Mouse (Mus musculus) B cell, adult 67 days (primary cell): Measurements from ENCODE around the gene Lrfn4. TPM values are rescaled to one million over a fixed set of nuclear protein-coding genes. Genes with fewer than 3 reads are reported as not detected.

Source experiments
- total RNA-seq, 2 experiments: library from RNA; stranded (reverse); gene quantifications; 4 replicates each; pipeline ENCODE4 v1.2.4; 2023

Lrfn4 gene
- total RNA-seq: under 1 TPM; 0.17 to 0.30 TPM

DNA sequence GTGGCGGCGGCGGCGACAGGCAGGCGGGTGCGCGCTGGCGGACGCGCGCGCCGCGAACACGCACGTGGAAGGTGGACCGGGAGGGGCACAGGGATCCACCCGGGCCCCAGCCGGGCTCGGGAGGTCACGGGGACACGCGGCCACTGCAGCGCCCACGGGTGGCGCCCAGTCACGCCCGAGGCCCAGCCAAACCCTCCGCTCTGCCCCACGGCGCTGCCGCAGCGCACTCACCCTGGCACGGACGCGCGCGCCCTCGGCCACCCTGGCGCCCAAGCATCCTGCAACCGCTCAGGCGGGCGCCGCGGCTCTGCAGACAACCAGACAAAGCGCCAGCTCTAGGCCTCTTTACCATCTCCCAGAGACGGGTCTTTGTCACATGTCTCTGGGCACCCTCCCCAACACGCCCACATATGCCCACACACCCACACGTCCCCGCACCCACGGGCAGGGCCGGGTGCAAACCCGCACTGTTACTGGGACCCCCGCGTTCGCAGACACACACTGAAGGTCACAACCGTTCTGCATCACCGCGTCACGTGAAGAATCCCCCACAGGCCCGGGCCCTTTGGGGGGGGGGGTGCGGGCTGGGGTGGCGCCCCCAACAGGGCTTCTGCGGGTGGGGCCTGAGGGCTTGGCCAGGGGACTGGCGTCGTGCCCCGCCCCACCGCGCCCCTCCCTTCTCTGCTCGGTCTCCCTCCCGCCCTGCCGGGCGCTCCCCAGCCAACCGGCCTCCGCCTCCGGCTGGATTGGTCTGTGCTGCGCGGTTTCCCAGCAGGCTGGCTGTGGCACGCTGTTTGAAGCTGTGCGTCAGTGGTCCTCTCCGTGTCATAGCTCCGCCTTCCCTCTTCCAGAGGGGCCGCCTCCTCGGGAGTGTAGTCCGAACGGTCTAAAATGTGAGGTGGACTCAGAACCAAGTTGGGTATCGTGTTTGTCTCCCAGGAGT lies at the start of gene Lrfn4:
TSS of gene Lrfn4 (minus strand) at position 517 of the 943 bp plus-strand sequence.

GRCm38 (mm10) chr19:4625179-4625828 lies 9.8 kb upstream of the Lrfn4 start, which contains the start of gene Rce1:
Gene Rce1 (minus strand): TSS chr19:4625641.

Other genes with a start within 250 kb of the Lrfn4 start
- gene Kdm2a, start 217.4 kb downstream of the Lrfn4 start, total RNA-seq: 100 to 1,000 TPM; 257 to 283 TPM
- gene Rhod, start 176.2 kb downstream of the Lrfn4 start, total RNA-seq: not detected
- under 1 TPM in 1 of 2 experiments, not detected in 1; 0.15 TPM for gene Syt12, start 138.2 kb downstream of the Lrfn4 start, total RNA-seq
- gene 2010003K11Rik, start 117.1 kb downstream of the Lrfn4 start, total RNA-seq: not detected
- 1 to 10 TPM; 2.3 to 5.5 TPM for gene Pcx, start 105.2 kb downstream of the Lrfn4 start, total RNA-seq
- gene Rce1, start 10.0 kb upstream of the Lrfn4 start, total RNA-seq: 10 to 100 TPM; 53.8 to 58.0 TPM
- not detected for gene Gm960, start 83.0 kb upstream of the Lrfn4 start, total RNA-seq
- gene Sptbn2, start 95.5 kb upstream of the Lrfn4 start, total RNA-seq: not detected
- 10 to 100 TPM; 27.3 to 27.7 TPM for gene Rbm4b, start 140.8 kb upstream of the Lrfn4 start, total RNA-seq
- gene Rbm4, start 178.2 kb upstream of the Lrfn4 start, total RNA-seq: 10 to 100 TPM; 69.7 to 74.8 TPM
- gene Gm21992, start 195.9 kb upstream of the Lrfn4 start, total RNA-seq: 10 to 100 TPM; 36.7 to 45.2 TPM
- 10 to 100 TPM; 63.8 to 98.1 TPM for gene Rbm14, start 196.0 kb upstream of the Lrfn4 start, total RNA-seq
- gene Ccs, start 223.7 kb upstream of the Lrfn4 start, total RNA-seq: 10 to 100 TPM; 23.0 to 24.4 TPM
- gene Ccdc87, start 223.7 kb upstream of the Lrfn4 start, total RNA-seq: not detected
- gene Ctsf, start 239.5 kb upstream of the Lrfn4 start, total RNA-seq: under 1 TPM in 1 of 2 experiments, not detected in 1; 0.87 TPM